Mouse (Mus musculus) R1 (cell line): Measurements from ENCODE around the gene Cacng5.

Source experiments
- DNase-seq: peaks from one replicate; pipeline ENCODE4 v3.0.0-alpha.2; 2018; ENCODE audit warnings: low read depth, low spot score

Cacng5 gene

DNA sequence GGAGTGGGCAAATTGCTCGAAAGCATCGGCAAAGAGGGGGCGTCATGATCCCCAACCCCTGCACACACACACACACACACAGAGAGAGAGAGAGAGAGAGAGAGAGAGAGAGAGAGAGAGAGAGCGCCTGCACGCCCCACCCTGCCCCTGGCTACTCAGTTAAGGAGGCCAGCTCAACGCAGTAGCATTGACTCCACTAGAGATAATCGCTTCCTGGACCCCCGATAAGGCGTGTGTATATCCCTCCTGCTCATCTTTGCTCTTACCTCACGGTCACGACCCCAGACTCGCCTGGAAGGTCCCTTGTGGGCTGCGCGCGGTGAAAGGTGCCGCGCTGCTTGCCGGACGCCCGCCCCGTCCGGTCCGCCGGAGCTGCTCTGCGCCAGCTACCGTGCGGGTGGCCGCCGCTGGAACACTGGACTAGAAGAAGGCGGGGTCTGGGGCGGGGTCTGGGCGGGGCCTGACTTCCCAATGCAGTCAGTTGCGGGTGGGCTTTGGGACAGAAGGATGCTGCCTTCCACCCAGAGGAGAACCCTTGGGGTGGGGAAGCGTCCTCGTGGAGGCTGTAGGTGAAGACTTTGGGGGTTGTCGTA, at the start of gene Cacng5:
TSS of gene Cacng5 (minus strand) at position 422 of the 593 bp plus-strand sequence.
- peak; percentile 49 for DNase-seq

DNA sequence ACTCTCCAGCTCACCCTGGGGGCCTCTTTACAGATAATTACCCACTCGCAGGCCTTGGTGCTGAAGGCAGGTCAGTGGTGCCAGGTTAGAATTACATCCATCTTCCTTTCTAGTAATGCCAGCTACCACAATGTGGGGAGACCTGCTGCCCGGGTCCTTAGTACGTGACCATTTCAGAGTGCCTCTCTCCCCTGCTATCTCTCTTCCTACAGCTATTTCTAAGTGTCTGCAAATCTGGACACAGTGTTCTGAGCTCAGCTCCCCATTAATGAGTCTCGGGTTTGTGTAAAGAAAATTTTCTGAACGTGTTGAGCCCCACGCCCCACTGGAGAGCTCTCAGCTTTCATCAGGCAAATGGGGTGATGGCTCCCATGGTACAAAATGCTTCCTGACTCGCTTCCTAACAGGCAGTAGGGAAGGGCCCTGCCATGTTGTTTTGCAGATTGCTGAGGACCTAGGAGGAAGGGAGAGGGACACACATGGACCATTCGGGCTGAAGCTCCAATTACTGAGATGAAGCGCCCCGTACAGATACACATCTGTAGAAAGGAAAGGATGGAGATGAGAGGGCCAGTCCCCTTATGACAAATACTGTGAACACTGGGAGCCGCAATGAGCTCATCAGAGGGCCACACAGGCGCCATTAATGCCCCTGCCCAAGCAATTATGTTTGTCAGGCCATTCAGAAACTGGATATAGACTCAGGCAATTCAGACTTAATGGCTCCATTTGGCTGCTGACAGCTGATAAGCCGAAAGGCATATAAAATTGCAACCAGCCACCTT, 42.9 kb upstream of the Cacng5 start:
- DNase-seq: no peak

DNA sequence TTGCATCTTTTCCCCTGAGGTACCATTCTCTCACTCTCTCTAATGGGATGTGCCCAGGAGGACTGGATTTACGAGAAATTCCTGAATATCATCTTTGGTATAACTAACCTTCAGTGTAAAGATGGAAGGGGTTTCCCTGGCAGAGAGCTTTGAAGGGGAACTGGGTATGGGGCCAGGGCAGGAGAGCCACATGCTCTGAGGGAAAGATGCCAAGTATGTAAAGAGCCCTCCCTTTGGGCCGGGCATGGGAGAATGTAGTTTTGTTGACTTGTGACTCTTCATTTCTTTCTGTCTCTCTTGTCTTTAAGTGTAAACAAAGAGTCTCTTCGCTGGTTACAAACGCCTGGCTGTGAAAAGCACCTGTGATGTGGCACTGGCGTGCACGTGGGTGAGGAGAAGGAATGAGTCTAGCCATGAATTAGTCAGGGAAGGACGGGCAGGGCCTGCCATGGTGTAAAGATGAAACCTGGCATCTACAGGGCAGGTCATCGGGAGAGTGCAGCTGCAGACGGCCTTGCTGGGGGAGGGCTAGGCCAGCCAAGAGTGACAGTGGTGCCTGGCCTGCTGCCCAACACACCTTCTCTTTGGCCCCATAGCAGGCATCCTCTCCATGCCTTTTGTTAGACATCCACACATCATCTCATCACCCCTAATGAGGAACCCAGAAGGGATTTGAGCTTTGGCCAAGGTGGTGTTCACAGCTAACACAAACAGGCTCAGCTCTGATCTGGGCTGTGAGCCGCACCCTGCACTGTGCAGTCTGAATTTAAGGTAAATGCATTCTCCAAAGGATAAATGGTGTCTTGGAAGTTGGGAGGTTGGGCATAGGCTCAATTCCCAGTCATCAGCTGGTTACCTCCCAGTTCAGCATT, 40.6 kb upstream of the Cacng5 start:
- no peak for DNase-seq

DNA sequence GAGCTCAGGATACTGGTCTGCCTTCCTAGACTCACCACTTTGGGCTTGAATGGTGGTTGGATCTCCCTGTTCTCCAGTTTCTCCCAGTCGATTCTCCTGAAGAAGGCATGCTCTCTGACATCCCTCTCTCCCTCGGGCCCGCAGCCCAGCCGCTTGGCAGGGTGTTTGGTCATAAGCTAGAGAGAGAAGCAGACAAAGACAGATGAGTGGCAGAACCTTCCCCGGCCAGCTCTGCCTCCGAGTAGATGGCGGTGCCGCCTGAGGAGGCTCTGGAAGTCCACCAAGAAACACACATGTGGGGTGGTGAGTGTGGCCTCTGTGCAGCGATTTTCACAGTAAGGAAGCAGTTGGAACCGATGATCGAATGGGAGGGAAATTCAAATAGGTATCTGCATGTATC, 36.6 kb upstream of the Cacng5 start:
- DNase-seq: no peak

DNA sequence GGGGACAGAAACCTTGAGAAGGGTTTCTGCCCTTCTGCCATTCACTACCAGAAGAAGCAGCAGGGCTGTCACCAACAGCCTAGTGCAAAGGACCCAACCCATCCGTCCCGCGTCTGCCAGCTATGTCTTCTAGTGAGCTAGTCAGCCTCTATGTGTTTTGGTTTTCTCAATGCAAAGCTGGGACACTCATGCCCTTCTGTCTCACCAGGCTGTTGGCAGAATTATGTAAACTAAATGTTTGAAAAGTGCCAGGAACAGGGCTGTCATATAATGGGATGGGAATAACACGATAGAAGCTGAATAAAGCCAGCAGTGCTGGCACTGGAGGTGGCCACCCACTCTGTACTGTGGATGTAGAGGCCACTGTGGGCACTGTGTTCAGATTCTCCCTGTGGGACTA, 35.8 kb upstream of the Cacng5 start:
- DNase-seq: no peak

DNA sequence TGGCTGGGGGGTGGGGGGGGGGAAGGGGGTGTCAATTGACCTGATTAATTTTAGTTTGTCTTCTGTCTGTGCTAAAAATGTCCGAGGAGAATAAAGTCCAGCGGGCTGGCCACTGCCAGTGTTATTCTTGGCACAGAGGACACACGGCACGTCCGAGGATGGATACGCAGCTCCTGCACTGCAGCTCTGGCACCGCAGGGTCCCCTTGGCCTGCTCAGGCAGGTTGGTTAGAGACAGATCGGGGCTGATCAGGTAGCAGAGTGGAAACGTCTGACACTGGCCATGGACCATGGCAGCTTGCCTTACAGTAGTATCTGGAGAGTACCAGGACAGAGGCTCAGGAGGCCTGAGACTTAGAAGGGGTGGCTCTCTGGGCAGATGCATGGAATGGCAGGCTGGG, 35.4 kb upstream of the Cacng5 start:
- DNase-seq: no peak

DNA sequence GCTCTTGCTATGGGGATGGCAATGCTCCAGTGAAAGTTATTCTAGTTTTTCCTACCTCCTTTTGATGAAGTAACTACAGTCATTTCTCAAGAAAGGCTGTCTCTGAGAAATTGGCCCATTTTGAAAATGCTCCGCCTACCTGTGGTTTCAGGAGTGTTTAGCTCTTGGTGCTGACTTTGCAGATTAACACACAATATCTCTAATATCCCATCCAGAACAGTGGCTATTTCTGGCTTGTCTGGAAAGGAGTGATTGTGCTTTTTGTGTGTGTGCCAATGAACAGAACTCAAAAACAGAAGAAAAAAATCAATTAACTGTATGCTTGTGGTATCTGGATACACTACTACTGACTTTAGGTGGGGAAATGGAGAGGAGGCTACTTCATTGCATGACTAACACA, 33.1 kb upstream of the Cacng5 start:
- no peak for DNase-seq

DNA sequence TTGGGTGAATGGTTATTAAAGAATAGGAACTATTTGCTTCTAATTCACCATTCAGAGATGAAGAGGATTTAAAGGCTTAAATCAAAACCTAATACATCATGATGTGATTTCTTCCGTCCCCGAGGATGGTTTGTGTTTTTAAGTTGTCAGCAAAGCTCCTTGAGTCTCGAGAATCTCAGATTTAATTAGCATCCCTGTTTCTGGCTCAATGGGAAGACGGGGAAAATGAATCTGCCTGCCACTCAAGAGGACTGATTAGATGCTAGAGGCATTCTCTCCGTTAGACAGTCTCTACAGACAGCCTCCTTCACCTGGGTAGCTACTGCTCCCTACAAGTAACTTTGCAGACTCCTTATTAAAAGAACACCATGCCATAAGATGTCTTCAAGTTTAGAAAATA, 32.0 kb upstream of the Cacng5 start:
- DNase-seq: no peak

DNA sequence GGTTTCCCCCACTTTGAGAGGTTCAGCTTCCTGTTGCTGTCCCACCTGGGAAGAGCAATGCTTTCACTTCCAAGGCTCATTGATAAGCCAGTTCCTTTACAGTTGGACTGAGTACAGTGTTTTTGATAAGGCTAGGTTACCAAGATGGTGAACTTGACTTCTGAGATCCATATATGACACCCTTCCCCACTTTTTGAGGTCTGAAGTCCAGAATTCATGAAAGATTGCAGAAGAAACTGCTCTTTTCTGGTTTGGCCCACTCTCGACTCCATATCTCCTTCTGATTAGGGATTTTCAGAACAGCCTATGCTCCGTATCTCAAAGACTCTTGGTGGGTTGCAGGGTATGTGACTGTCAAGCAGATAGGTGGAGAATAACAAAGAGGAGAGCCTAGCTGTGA, 22.1 kb upstream of the Cacng5 start:
- no peak for DNase-seq

DNA sequence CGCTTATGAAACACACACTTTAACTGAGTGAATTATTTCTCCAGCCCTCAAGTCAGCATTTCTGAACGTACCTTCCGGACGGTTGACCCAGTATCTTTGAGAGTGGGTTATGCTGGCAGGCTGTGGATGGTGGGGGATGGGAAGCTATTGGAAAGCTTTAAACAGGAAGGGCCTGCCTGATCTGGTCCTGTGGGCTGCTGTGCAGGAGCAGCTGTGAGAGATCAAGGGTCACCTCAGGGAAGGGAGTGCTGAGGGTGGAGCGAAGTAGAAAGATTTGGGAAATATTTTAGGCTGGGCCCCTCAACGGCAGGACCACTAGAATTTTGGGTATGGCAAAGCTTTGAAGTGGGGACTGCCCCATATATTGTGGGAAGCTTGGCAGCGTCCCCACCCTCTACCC, 16.9 kb upstream of the Cacng5 start:
- DNase-seq: no peak

DNA sequence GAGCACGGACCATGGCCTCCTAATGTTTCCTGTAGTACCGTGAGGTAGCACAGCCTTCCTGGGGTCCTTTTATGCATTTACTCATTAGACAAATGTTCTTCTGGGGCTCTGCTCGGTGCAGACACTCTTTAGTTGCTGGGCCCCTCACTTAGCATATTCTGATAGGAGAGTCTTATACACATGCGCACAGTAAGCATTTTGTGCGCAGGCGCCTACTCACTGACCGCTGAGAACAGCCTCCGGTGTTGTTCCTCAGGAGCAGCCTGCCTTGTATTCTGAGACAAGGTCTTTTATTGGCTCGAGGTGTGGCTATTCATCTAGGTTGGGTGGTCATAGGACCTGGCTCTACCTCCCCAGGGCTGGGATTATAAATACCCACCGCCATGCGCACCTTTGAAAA, 16.4 kb upstream of the Cacng5 start:
- DNase-seq: peak; percentile 92

DNA sequence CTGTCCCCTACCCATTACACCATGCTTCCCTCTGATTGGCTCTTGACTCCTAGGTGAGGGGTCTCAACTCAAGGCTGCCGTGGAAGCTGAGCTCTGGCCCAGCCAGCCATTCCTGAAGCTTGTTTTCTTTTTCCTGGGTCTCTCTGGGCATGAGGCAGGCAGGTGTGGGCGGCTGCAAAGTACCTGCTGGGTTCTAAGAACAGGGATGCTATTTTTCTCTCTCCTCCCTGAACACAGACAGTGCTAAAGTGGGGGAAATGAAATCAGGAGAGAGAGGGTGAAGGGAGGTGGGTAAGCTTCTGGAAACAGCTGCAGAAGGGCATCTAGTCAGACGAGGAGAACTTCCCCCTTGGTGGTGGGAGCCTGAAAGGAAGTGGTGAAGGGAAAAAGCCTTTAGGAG, 14.9 kb upstream of the Cacng5 start:
- DNase-seq: no peak

DNA sequence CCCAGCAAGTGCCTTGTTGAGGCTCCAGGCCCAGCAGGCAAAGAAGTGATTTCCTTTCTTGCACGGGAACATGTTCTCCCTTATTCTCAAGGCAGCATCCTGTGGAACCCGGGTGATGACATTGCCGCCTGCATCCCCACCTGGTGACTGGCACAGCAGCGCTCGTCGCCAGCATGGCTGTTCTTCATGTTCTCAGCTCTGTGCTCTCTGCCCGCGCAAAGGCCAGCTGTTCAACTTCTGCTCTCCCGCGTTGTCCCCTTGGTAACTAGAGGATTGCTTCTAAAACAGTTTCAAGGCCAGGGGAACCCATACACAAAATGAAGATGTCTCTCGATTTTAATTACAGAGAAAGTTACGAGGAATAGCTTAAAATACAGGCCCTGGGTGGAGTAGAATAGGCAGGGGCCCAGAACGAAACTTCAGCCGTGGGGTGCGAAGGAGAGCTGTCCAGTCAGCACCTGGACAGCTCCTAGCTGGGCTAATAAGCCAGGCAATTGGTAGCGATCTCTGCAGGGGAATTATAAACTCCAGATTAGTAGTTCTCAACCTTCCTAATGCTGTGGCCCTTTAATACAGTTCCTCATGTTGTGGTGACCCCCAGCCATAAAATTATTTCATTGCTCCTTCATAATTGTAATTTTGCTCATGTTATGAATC, 5.1 kb upstream of the Cacng5 start:
- DNase-seq: peak; percentile 50

DNA sequence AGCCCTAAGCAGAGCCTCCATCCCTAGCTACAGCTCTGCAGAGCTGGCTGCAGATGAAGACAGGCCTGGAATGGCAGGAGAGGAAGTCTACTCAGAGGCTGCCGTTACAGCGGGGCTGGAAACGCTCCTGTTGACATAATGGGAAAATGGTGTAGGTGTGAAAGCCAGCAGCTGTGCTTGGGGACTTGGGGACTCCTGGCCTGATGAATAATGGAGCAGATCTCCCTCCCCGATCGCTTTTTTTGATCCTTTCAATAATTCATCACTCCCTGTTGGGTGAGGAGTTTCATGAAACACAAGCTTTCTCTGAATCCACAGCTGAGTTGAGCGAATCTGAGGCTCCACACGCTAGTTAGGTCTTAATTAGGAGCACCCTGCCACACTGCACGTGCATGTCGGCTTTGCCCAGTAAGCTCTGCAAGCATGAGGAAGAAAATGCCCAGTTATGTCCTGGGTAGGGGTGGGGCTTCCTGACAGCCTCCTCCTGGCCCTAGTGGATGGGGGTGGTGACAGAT, 2.9 kb upstream of the Cacng5 start:
- DNase-seq: no peak

DNA sequence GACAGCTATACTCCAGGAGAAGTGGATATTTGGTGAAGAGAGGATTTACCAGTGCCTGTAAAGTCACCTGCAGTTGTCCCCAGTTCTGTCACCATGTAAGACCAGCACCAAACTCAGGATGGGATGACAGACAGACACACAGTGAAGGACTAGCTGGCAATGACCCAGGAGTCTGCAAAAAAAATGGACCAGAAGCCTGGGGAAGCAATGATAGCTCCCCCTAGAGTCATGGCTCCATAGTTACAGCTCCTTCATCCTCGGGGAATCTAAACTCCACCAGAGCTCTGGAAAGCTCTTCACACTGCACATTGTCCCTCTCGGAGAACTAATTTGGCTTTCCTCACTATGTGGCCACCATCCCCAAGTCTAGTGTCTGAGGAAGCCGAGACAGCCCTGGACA, 1.5 kb downstream of the Cacng5 start:
- DNase-seq: peak; percentile 32

DNA sequence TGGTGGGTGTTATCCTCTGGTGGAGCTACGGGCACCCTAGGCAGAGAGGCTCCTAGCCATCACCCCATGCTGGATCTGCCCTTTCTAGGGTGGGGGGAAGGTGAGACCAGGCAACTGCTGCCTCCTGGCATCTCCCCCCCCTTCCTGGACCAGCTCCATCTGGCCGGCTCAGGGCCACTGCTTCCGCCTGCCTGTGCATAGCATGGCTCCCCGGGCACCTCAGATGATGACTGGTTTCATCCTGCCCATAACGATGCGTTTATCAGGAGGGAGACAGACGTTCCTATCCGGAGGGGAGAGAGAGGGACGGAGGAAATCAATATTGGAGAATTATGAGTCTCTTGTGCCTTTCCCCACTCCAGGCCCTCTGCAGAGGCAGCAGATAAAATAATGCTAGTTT, 9.5 kb downstream of the Cacng5 start:
- no peak for DNase-seq

DNA sequence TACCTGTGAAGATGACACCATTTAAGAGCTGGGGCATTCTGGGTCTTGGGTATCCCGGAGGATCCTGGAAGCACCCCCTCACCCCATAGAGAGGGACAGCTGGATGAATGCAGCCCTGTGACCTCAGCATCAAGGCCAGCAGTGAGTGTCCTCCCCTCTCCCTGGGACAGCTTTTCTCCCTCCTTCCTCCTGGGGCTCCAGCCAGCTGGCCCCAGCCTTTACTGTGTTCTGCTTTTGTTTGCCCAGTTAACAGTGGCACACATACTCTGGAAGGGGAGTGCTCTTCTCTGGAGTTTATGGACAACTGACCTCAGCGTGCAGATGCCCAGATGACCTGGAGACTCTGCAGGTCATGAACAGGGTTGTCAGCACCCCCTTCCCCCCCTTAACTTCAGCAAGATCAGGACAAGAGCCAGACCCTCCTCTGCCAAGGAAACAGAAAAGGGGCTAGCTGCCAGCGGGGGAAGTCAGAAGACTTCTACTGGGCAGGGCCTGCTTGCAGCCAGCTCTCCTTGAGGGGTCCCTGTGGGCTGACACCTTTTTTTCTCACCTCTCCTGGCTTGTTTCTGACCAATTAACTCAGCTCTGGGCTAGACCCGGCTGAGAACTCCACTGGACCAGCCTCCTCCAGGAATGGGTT, 10.8 kb downstream of the Cacng5 start:
- DNase-seq: no peak

DNA sequence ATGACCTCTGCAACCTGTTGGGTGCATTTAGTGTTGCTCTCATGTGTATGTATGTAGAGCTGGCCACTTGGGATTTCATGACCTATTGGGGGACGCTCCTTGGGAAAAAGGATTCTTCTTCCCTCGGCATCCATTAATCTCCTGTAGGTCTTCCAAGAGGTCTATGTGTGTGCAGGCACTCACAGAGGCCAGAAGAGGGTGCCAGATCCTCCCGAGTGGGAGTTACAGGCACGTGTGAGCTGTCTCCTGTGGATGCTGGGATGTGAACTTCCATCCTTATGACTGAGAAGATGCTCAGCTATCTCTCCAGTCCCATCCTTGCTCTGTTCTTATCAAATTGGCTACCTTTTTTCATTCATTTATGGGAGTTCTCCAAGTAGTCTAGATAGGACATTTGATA, 14.4 kb downstream of the Cacng5 start:
- DNase-seq: peak; percentile 83

DNA sequence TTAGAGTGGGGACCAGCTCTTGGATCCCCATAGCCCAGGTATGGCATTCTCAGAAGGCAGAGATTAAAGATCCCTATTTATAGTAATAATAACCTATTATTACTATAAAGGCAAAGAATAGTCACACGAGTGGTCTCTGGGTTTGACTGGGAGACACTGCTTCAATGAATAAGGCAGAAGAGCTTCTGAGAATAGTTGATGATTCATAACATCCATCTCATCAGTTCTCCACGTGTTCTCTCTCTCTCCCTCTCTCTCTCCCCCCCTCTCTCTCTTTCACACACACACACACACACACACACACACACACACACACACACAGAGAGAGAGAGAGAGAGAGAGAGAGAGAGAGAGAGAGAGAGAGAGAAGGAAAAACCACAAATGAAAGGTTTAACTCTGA, 16.2 kb downstream of the Cacng5 start:
- DNase-seq: no peak

DNA sequence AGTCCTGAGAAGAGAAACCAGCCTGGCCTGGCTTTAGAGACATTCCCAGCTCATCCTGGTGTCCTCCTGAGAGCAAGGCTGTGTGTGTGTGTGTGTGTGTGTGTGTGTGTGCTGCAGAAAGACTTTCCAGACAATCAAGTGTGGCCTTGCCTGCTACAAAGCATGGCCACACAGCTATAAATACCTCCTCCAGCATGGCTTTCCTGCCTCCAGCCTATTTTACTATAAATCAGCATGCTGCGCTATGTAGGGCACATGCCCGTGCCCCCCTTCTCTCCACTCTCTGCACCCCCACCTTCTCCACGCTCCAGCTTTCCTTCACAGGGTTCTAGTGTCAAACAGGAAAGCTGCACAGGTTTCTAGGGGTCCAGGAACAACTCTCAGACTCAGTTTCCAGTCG, 19.2 kb downstream of the Cacng5 start:
- DNase-seq: no peak

DNA sequence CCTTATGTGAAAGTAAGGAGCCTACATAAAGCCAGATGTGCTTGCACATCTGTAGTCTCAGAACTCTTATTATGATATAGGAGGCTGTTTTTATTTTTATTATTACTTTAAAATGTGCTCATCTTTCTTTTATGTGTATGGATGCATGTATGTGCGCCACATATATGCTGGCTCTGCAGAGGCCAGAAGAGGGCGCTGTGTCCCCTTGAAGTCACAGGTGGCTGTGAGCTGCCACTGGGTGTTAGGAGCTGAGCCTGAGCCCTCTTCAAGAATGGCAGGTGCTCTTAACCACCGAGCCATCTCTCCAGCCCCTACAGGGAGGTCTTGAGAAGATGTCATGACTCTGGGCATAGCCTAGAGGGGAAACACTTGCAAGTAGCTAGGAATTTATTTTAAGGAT, 23.5 kb downstream of the Cacng5 start:
- DNase-seq: peak; percentile 53
